Mouse (Mus musculus) stomach, postnatal 0 days (tissue): ENCODE measurements around the gene Fbxw9. TPM values are rescaled to one million over a fixed set of nuclear protein-coding genes. Genes with fewer than 3 reads are reported as not detected.

ENCODE experiments used
- ATAC-seq: fragments of 200-750 bp; cut with Nextera tagmentation; 2 replicates; pipeline ENCODE4 v1.8.0; 2017; ENCODE audit not compliant: low FRiP score, low TSS enrichment
- DNase-seq: peaks from one replicate; pipeline ENCODE4 v3.0.0-alpha.2; 2016; ENCODE audit warnings: low spot score
- H3K27ac ChIP-seq: fragments of 300-500 bp; sonication (generic); replicated peaks from 2 replicates; pipeline ENCODE4 v1.5.1; 2014; ENCODE audit warnings: mild to moderate bottlenecking, control low read depth
- H3K27me3 ChIP-seq: fragments of 300-500 bp; sonication (generic); 2 replicates; pipeline ENCODE4 v1.6.1; 2014; ENCODE audit warnings: low read length; ENCODE audit not compliant: control insufficient read depth, insufficient read depth
- H3K36me3 ChIP-seq: fragments of 300-500 bp; sonication (generic); 2 replicates; pipeline ENCODE4 v1.6.1; 2014; ENCODE audit warnings: low read length, mixed read lengths; ENCODE audit not compliant: control insufficient read depth, insufficient read depth
- H3K4me1 ChIP-seq: fragments of 300-500 bp; sonication (generic); replicated peaks from 2 replicates; pipeline ENCODE4 v1.6.1; 2014; ENCODE audit warnings: antibody characterized with exemption; ENCODE audit not compliant: control insufficient read depth, insufficient read depth
- H3K4me2 ChIP-seq: fragments of 300-500 bp; sonication (generic); replicated peaks from 2 replicates; pipeline ENCODE4 v1.6.1; 2014; ENCODE audit warnings: low read depth, mild to moderate bottlenecking, control low read depth, moderate library complexity
- H3K4me3 ChIP-seq: fragments of 300-500 bp; sonication (generic); 2 replicates; pipeline ENCODE4 v1.5.1; 2014; ENCODE audit warnings: low read depth, low read length, control low read depth
- H3K9ac ChIP-seq: fragments of 300-500 bp; sonication (generic); 2 replicates; pipeline ENCODE4 v1.6.1; 2014; ENCODE audit warnings: mild to moderate bottlenecking, low read length, control low read depth, mixed read lengths
- H3K9me3 ChIP-seq: fragments of 300-500 bp; sonication (generic); 2 replicates; pipeline ENCODE4 v1.6.1; 2016; ENCODE audit warnings: low read length; ENCODE audit not compliant: control insufficient read depth
- CTCF ChIP-seq: IDR thresholded peaks from 2 replicates; pipeline ENCODE4 v1.5.1; 2016; ENCODE audit warnings: antibody characterized with exemption, low read depth, mild to moderate bottlenecking, moderate library complexity
- EP300 ChIP-seq: optimal IDR thresholded peaks from 2 replicates; pipeline ENCODE3; 2016; ENCODE audit warnings: antibody characterized with exemption
- WGBS: fragments of 180-500 bp; shearing (Covaris S2); extraction: QIAGEN DNeasy Blood & Tissue Kit; methylation state at CpG from one replicate; pipeline ENCODE4 v1.1.7; 2014; 5-methylcytosine and 5-hydroxymethylcytosine counted together
- polyA plus RNA-seq: library from polyadenylated mRNA; unstranded; fragments of >200 nt; fragmentation: Nextera tagmentation; extraction: Ambion mirVana; gene quantifications from 2 replicates; pipeline ENCODE4 v1.2.1, GENCODE M21; 2015

Fbxw9 gene
- polyA plus RNA-seq, 1 experiment from 2014 or later = 25.7 TPM

- Histone ChIP-seq H3K9me3 (no peaks in the 10 kb centered on the region), H3K27me3 (no peaks in the 10 kb centered on the region), H3K27ac (peak overlapping the region; percentile 95), H3K4me1 (peaks cover 3% of the 10 kb centered on the region; the same call in 1 of the 2 replicates), H3K4me3 (peak overlapping the region; percentile 99), H3K36me3 (peaks cover 20% of the 10 kb centered on the region), H3K4me2 (peak overlapping the region; percentile 91), H3K9ac (peak overlapping the region; percentile 99)
- TF ChIP-seq EP300 (no peak), CTCF (no peak)
- WGBS = 2% methylated on average over 13 of the region's 13 CpGs
- ATAC-seq = no peak
- DNase-seq = peak; percentile 46
Observed at GRCm38 (mm10) chr8:85027516-85027855, 32.4 kb upstream of the Fbxw9 start.

- 9% methylated on average over 2 of the region's 2 CpGs for WGBS
- no peak for DNase-seq
- Histone ChIP-seq H3K36me3 (peaks cover 22% of the 10 kb centered on the region), H3K9ac (peak overlapping the region; percentile 28; the same call in 1 of the 2 replicates), H3K4me2 (peak overlapping the region; percentile 91), H3K9me3 (no peaks in the 10 kb centered on the region), H3K4me1 (peaks cover 3% of the 10 kb centered on the region; the same call in 1 of the 2 replicates), H3K27ac (no peak overlapping the region), H3K27me3 (no peaks in the 10 kb centered on the region), H3K4me3 (peak overlapping the region; percentile 99)
- ATAC-seq = no peak
- TF ChIP-seq CTCF (peak; percentile 24; the same call in 1 of the 2 replicates), EP300 (no peak)
Observed at GRCm38 (mm10) chr8:85027922-85028321, 31.9 kb upstream of the Fbxw9 start.

- Histone ChIP-seq H3K27me3 (no peaks in the 10 kb centered on the region), H3K4me1 (peaks cover 3% of the 10 kb centered on the region; the same call in 1 of the 2 replicates), H3K9ac (0 out of 2 replicates have a peak overlapping the region, but pooled peaks have one; percentile 13), H3K9me3 (no peaks in the 10 kb centered on the region), H3K27ac (no peak overlapping the region; the same call in 1 of the 2 replicates), H3K4me3 (no peak overlapping the region), H3K36me3 (peaks cover 22% of the 10 kb centered on the region), H3K4me2 (peak overlapping the region; percentile 91; the same call in 1 of the 2 replicates)
- WGBS = 69% methylated on average over 14 of the region's 14 CpGs
- DNase-seq = peak; percentile 47
- TF ChIP-seq EP300 (no peak), CTCF (no peak)
- no peak for ATAC-seq
Observed at GRCm38 (mm10) chr8:85029271-85029670, 30.6 kb upstream of the Fbxw9 start.

- no peaks in the 10 kb centered on the region; the same call in 1 of the 2 replicates for H3K4me1 ChIP-seq
- H3K4me2 ChIP-seq = no peak overlapping the region
- no peaks in the 10 kb centered on the region for H3K9me3 ChIP-seq
- H3K36me3 ChIP-seq = peaks cover 22% of the 10 kb centered on the region
- DNase-seq (no peak), ATAC-seq (no peak)
- TF ChIP-seq CTCF (no peak), EP300 (peak; percentile 40)
- H3K9ac ChIP-seq = no peak overlapping the region
- peak overlapping the region; percentile 40; the same call in 1 of the 2 replicates for H3K27ac ChIP-seq
- WGBS = 63% methylated on average over 4 of the region's 4 CpGs
- H3K27me3 ChIP-seq = no peaks in the 10 kb centered on the region
- no peak overlapping the region for H3K4me3 ChIP-seq
Observed at GRCm38 (mm10) chr8:85032622-85033311, 27.1 kb upstream of the Fbxw9 start.

- peak overlapping the region; percentile 30; the same call in 1 of the 2 replicates for H3K27ac ChIP-seq
- no peak overlapping the region for H3K4me3 ChIP-seq
- no peak for DNase-seq
- 42% methylated on average over 1 of the region's 1 CpGs for WGBS
- no peaks in the 10 kb centered on the region for H3K27me3 ChIP-seq
- peaks cover 22% of the 10 kb centered on the region for H3K36me3 ChIP-seq
- no peak overlapping the region for H3K4me2 ChIP-seq
- TF ChIP-seq EP300 (no peak), CTCF (no peak)
- H3K4me1 ChIP-seq = no peaks in the 10 kb centered on the region; the same call in 1 of the 2 replicates
- ATAC-seq = no peak
- H3K9me3 ChIP-seq = no peaks in the 10 kb centered on the region
- H3K9ac ChIP-seq = no peak overlapping the region
Observed at GRCm38 (mm10) chr8:85033867-85034266, 26.0 kb upstream of the Fbxw9 start.

GRCm38 (mm10) chr8:85034764-85035163 is 25.1 kb upstream of the Fbxw9 start:
- H3K27me3 ChIP-seq = no peaks in the 10 kb centered on the region
- peak overlapping the region; percentile 79 for H3K4me3 ChIP-seq
- no peak overlapping the region; the same call in 1 of the 2 replicates for H3K9ac ChIP-seq
- no peaks in the 10 kb centered on the region for H3K9me3 ChIP-seq
- no peaks in the 10 kb centered on the region for H3K4me1 ChIP-seq
- DNase-seq (peak; percentile 85), ATAC-seq (no peak)
- TF ChIP-seq CTCF (no peak), EP300 (no peak)
- peak overlapping the region; percentile 90 for H3K27ac ChIP-seq
- peaks cover 21% of the 10 kb centered on the region for H3K36me3 ChIP-seq
- WGBS = 2% methylated on average over 12 of the region's 13 CpGs
- peak overlapping the region; percentile 79 for H3K4me2 ChIP-seq
